Mouse (Mus musculus): ENCODE data around the gene Tpo.

DNA sequence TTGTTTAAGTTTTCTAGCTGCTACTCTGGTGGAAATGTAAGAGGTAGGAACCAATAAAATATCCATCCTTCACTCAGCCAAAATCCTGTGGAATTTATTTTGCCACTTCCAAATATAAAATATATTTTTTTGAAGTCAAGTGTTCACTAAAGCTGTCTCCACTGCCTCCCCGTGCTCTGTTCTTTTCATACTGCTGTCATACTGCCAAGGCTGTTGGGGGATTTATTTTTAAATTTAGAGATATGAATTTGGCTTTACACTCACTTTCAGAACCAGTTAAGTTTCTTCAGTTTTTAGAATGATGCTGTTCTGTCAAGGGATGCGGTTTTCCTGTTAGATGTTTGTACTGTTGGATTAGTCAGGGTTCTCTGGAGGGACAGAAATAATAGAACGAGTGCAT, 36.1 kb upstream of the Tpo start:
- no peak for TF ChIP-seq CTCF (IDR thresholded peaks at IDR 0.05; ENCODE audit: borderline replicate concordance, insufficient read depth, low read depth, low read length)
- TF ChIP-seq POLR2A (IDR thresholded peaks at IDR 0.05; ENCODE audit: borderline replicate concordance, insufficient read depth, low read length) = no peak
